Mouse (Mus musculus): ENCODE results near the gene Mrpl27. TPM values are rescaled to one million over a fixed set of nuclear protein-coding genes. Genes with fewer than 3 reads are reported as not detected.

Mrpl27 gene
- polyA plus RNA-seq, 1 experiment = 14.7 TPM

- Histone ChIP-seq H3K27me3 (ENCODE audit: control insufficient read depth) (no peaks in the 10 kb centered on the region), H3K4me1 (ENCODE audit: control insufficient read depth) (peaks cover 41% of the 10 kb centered on the region), H3K9me3 (ENCODE audit: control insufficient read depth, low read length) (no peaks in the 10 kb centered on the region), H3K4me3 (replicated peaks) (peak overlapping the region; percentile 78), H3K36me3 (ENCODE audit: control insufficient read depth) (peaks cover 66% of the 10 kb centered on the region)
- TF ChIP-seq GATA1 (IDR thresholded peaks at IDR 0.05; ENCODE audit: low read length) (no peak), TAL1 (IDR thresholded peaks at IDR 0.05; ENCODE audit: low read length) (no peak)
Observed at GRCm38 (mm10) chr11:94652973-94653372, 594 bp upstream of the Mrpl27 start.

GRCm38 (mm10) chr11:94661344-94661743, 7.8 kb downstream of the Mrpl27 start:
- Histone ChIP-seq H3K36me3 (ENCODE audit: control insufficient read depth) (peaks cover 83% of the 10 kb centered on the region), H3K9me3 (ENCODE audit: control insufficient read depth, low read length) (no peaks in the 10 kb centered on the region), H3K4me1 (ENCODE audit: control insufficient read depth) (peaks cover 5% of the 10 kb centered on the region), H3K27me3 (ENCODE audit: control insufficient read depth) (no peaks in the 10 kb centered on the region), H3K4me3 (replicated peaks) (no peak overlapping the region)
- TF ChIP-seq TAL1 (IDR thresholded peaks at IDR 0.05; ENCODE audit: low read length) = no peak
- no peak for TF ChIP-seq GATA1 (IDR thresholded peaks at IDR 0.05; ENCODE audit: low read length)

GRCm38 (mm10) chr11:94665281-94665680, 11.7 kb downstream of the Mrpl27 start:
- no peak for TF ChIP-seq TAL1 (IDR thresholded peaks at IDR 0.05; ENCODE audit: low read length)
- Histone ChIP-seq H3K27me3 (ENCODE audit: control insufficient read depth) (no peaks in the 10 kb centered on the region), H3K4me1 (ENCODE audit: control insufficient read depth) (no peaks in the 10 kb centered on the region), H3K36me3 (ENCODE audit: control insufficient read depth) (peaks cover 82% of the 10 kb centered on the region), H3K9me3 (ENCODE audit: control insufficient read depth, low read length) (no peaks in the 10 kb centered on the region), H3K4me3 (replicated peaks) (no peak overlapping the region)

DNA sequence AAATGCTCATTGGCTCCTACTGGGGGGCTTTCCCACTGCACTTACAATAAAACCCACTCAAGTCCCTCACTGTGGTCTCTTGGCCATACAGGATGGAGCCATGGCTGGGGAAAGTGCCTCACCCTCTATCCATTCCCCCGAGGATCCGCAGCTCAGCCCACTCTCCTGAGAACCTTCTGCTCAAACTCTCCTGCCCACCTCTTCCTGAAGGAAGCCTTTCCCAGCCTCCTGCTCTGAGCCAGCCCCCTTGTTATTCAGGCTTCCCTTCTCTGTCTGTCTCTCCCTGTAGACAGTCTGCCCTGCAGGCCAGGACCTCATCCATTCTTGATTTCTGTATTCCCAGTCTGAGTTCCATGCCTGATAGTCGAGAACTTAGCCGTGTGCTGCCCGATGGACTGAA, 21.4 kb downstream of the Mrpl27 start:
- Histone ChIP-seq H3K4me3 (replicated peaks) (no peak overlapping the region), H3K4me1 (ENCODE audit: control insufficient read depth) (peaks cover 18% of the 10 kb centered on the region), H3K9me3 (ENCODE audit: control insufficient read depth, low read length) (no peaks in the 10 kb centered on the region), H3K36me3 (ENCODE audit: control insufficient read depth) (peaks cover 6% of the 10 kb centered on the region), H3K27me3 (ENCODE audit: control insufficient read depth) (peaks cover 2% of the 10 kb centered on the region; the same call in 1 of the 2 replicates)
- TF ChIP-seq TAL1 (IDR thresholded peaks at IDR 0.05; ENCODE audit: low read length) (no peak), GATA1 (IDR thresholded peaks at IDR 0.05; ENCODE audit: low read length) (no peak)

GRCm38 (mm10) chr11:94675446-94675845, 21.9 kb downstream of the Mrpl27 start:
- peaks cover 2% of the 10 kb centered on the region; the same call in 1 of the 2 replicates for H3K27me3 ChIP-seq (ENCODE audit: control insufficient read depth)
- TF ChIP-seq TAL1 (IDR thresholded peaks at IDR 0.05; ENCODE audit: low read length) = no peak
- no peak for TF ChIP-seq GATA1 (IDR thresholded peaks at IDR 0.05; ENCODE audit: low read length)
- H3K36me3 ChIP-seq (ENCODE audit: control insufficient read depth) = peaks cover under 1% of the 10 kb centered on the region
- no peaks in the 10 kb centered on the region for H3K9me3 ChIP-seq (ENCODE audit: control insufficient read depth, low read length)
- no peak overlapping the region for H3K4me3 ChIP-seq (replicated peaks)
- peaks cover 18% of the 10 kb centered on the region for H3K4me1 ChIP-seq (ENCODE audit: control insufficient read depth)

DNA sequence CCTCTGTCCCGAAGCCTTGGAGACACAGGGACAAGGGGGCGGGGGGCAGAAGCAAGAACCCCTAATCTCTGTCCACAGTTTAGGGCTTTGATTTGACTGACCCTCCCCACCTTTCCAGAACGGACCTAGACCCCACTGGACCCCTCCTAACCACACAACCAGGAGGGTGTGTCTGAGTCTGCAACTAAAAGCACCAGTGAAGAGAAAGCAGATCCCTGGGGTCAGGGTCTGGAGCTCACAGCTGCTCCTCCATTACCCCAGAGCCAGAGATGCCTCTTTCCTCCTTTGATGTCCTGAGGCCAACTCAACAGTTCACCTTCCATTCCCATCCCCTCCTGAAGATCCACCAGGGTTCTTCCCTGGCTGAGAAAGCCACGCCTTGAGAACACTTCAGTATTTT, 22.7 kb downstream of the Mrpl27 start:
- H3K4me1 ChIP-seq (ENCODE audit: control insufficient read depth) = peaks cover 18% of the 10 kb centered on the region
- no peaks in the 10 kb centered on the region for H3K36me3 ChIP-seq (ENCODE audit: control insufficient read depth)
- peaks cover 2% of the 10 kb centered on the region; the same call in 1 of the 2 replicates for H3K27me3 ChIP-seq (ENCODE audit: control insufficient read depth)
- peak overlapping the region; percentile 87 for H3K4me3 ChIP-seq (replicated peaks)
- no peak for TF ChIP-seq TAL1 (IDR thresholded peaks at IDR 0.05; ENCODE audit: low read length)
- no peak for TF ChIP-seq GATA1 (IDR thresholded peaks at IDR 0.05; ENCODE audit: low read length)
- H3K9me3 ChIP-seq (ENCODE audit: control insufficient read depth, low read length) = peaks cover 2% of the 10 kb centered on the region; the same call in 1 of the 2 replicates

GRCm38 (mm10) chr11:94676754-94677606, 23.4 kb downstream of the Mrpl27 start, which contains the start of gene Xylt2:
Gene Xylt2, minus strand, starts transcription at chr11:94677515.
- Histone ChIP-seq H3K9me3 (ENCODE audit: control insufficient read depth, low read length) (peaks cover 2% of the 10 kb centered on the region; the same call in 1 of the 2 replicates), H3K4me1 (ENCODE audit: control insufficient read depth) (peaks cover 18% of the 10 kb centered on the region), H3K27me3 (ENCODE audit: control insufficient read depth) (peaks cover 2% of the 10 kb centered on the region; the same call in 1 of the 2 replicates), H3K36me3 (ENCODE audit: control insufficient read depth) (no peaks in the 10 kb centered on the region), H3K4me3 (replicated peaks) (peak within 1 kb of the TSS; percentile 87)
- TF ChIP-seq GATA1 (IDR thresholded peaks at IDR 0.05; ENCODE audit: low read length) (no peak), TAL1 (IDR thresholded peaks at IDR 0.05; ENCODE audit: low read length) (no peak)

GRCm38 (mm10) chr11:94677607-94678145, 24.1 kb downstream of the Mrpl27 start:
- Histone ChIP-seq H3K4me3 (replicated peaks) (peak overlapping the region; percentile 87), H3K9me3 (ENCODE audit: control insufficient read depth, low read length) (peaks cover 2% of the 10 kb centered on the region; the same call in 1 of the 2 replicates), H3K36me3 (ENCODE audit: control insufficient read depth) (no peaks in the 10 kb centered on the region), H3K27me3 (ENCODE audit: control insufficient read depth) (peaks cover 2% of the 10 kb centered on the region; the same call in 1 of the 2 replicates), H3K4me1 (ENCODE audit: control insufficient read depth) (peaks cover 18% of the 10 kb centered on the region)
- TF ChIP-seq TAL1 (IDR thresholded peaks at IDR 0.05; ENCODE audit: low read length) = no peak

GRCm38 (mm10) chr11:94680639-94681038, 27.1 kb downstream of the Mrpl27 start:
- H3K4me1 ChIP-seq (ENCODE audit: control insufficient read depth) = peaks cover 18% of the 10 kb centered on the region
- H3K36me3 ChIP-seq (ENCODE audit: control insufficient read depth) = no peaks in the 10 kb centered on the region
- TF ChIP-seq GATA1 (IDR thresholded peaks at IDR 0.05; ENCODE audit: low read length) (no peak), TAL1 (IDR thresholded peaks at IDR 0.05; ENCODE audit: low read length) (no peak)
- peaks cover 2% of the 10 kb centered on the region; the same call in 1 of the 2 replicates for H3K27me3 ChIP-seq (ENCODE audit: control insufficient read depth)
- no peak overlapping the region for H3K4me3 ChIP-seq (replicated peaks)
- peaks cover 2% of the 10 kb centered on the region; the same call in 1 of the 2 replicates for H3K9me3 ChIP-seq (ENCODE audit: control insufficient read depth, low read length)

All from erythroblast, embryonic 14.5 days (primary cell).